Mouse (Mus musculus) CH12.LX (cell line): Measurements from ENCODE around the gene Cdc42bpa. TPM values are rescaled to one million over a fixed set of nuclear protein-coding genes. Genes with fewer than 3 reads are reported as not detected.
A peak's percentile ranks its signal among the peaks of the same experiment; 100 is the strongest.

Experiments used
- DNase-seq: peaks from one replicate; pipeline ENCODE4 v3.0.0-alpha.2; 2013; ENCODE audit errors: extremely low read depth
- H3K27ac ChIP-seq: 2 replicates; pipeline ENCODE4 v1.5.1; 2012; ENCODE audit warnings: low read depth, mild to moderate bottlenecking, control low read depth, moderate library complexity; ENCODE audit not compliant: insufficient read depth
- H3K27me3 ChIP-seq: replicated peaks from 2 replicates; pipeline ENCODE3; 2012; ENCODE audit warnings: inconsistent platforms
- H3K36me3 ChIP-seq, 2 experiments: replicated peaks in 1 of 2; 2 replicates each; pipeline versions ENCODE3 to v1.6.1; 2012; ENCODE audit warnings: inconsistent platforms in 1 of 2, low read length in 1 of 2, mild to moderate bottlenecking in 1 of 2, mixed read lengths in 1 of 2, moderate library complexity in 1 of 2; ENCODE audit not compliant: control insufficient read depth in 1 of 2, insufficient read depth in 1 of 2
- H3K4me1 ChIP-seq, 2 experiments: 2 replicates each; pipeline ENCODE4 v1.6.1; 2012; ENCODE audit warnings: inconsistent platforms in 1 of 2, moderate library complexity in 1 of 2; ENCODE audit not compliant: insufficient read depth in 2 of 2, control insufficient read depth in 1 of 2
- H3K4me2 ChIP-seq: 2 replicates; pipeline ENCODE4 v1.6.1; 2012; ENCODE audit warnings: low read depth, mild to moderate bottlenecking, control low read depth; ENCODE audit not compliant: poor library complexity, insufficient read depth, severe bottlenecking
- H3K4me3 ChIP-seq, 3 experiments: fragments of 150-350 bp in 1 of 3; sonication (generic) in 1 of 3; replicated peaks in 1 of 3; 2 replicates each; pipeline versions ENCODE3 to v1.5.1; 2011 to 2012; ENCODE audit warnings: low read depth in 2 of 3, low read length in 2 of 3, mild to moderate bottlenecking in 2 of 3, moderate library complexity in 2 of 3, control low read depth in 1 of 3, improper control_type of control experiment in 1 of 3, inconsistent platforms in 1 of 3, mixed read lengths in 1 of 3; ENCODE audit not compliant: poor library complexity in 1 of 3
- H3K79me2 ChIP-seq: replicated peaks from 2 replicates; pipeline ENCODE4 v1.6.1; 2012; ENCODE audit warnings: mild to moderate bottlenecking, moderate library complexity; ENCODE audit not compliant: control insufficient read depth, poor library complexity, insufficient read depth, severe bottlenecking; ENCODE audit errors: extremely low read depth
- H3K9ac ChIP-seq: 2 replicates; pipeline ENCODE4 v1.6.1; 2012; ENCODE audit warnings: low read depth, mild to moderate bottlenecking, control low read depth, moderate library complexity; ENCODE audit not compliant: insufficient read depth
- H3K9me3 ChIP-seq: replicated peaks from 2 replicates; pipeline ENCODE3; 2012; ENCODE audit warnings: low read length, inconsistent platforms, mixed read lengths
- BHLHE40 ChIP-seq: IDR thresholded peaks from 2 replicates; pipeline ENCODE4 v1.6.1; 2011; ENCODE audit warnings: mild to moderate bottlenecking, low read depth, low read length, improper control_type of control experiment
- CHD1 ChIP-seq: IDR thresholded peaks from 2 replicates; pipeline ENCODE4 v1.6.1; 2012; ENCODE audit warnings: low read depth, low read length, improper control_type of control experiment, inconsistent platforms
- CHD2 ChIP-seq: IDR thresholded peaks from 2 replicates; pipeline ENCODE4 v1.6.1; 2011; ENCODE audit warnings: low read length, improper control_type of control experiment
- CTCF ChIP-seq, 2 experiments: IDR thresholded peaks in 1 of 2; conservative IDR thresholded peaks in 1 of 2; 2 replicates each; pipeline ENCODE4 v1.5.1; 2011 to 2012; ENCODE audit warnings: low read depth in 2 of 2, low read length in 2 of 2, improper control_type of control experiment in 1 of 2, inconsistent platforms in 1 of 2, mild to moderate bottlenecking in 1 of 2, moderate library complexity in 1 of 2
- ELF1 ChIP-seq: IDR thresholded peaks from 2 replicates; pipeline ENCODE4 v1.6.1; 2014; ENCODE audit warnings: low read depth, mild to moderate bottlenecking, inconsistent platforms, low read length, improper control_type of control experiment
- ETS1 ChIP-seq: conservative IDR thresholded peaks from 2 replicates; pipeline ENCODE4 v1.6.1; 2012; ENCODE audit warnings: low read depth, mild to moderate bottlenecking, inconsistent platforms, low read length, improper control_type of control experiment, moderate library complexity
- GABPA ChIP-seq: IDR thresholded peaks from 2 replicates; pipeline ENCODE4 v1.6.1; 2012; ENCODE audit warnings: low read depth, low read length, improper control_type of control experiment, inconsistent platforms; ENCODE audit not compliant: insufficient replicate concordance
- HCFC1 ChIP-seq: IDR thresholded peaks from 2 replicates; pipeline ENCODE4 v1.6.1; 2012; ENCODE audit warnings: low read depth, mild to moderate bottlenecking, inconsistent platforms, low read length, improper control_type of control experiment
- IRF4 ChIP-seq: IDR thresholded peaks from 2 replicates; pipeline ENCODE4 v1.6.1; 2014; ENCODE audit warnings: low read depth, mild to moderate bottlenecking, inconsistent platforms, low read length, improper control_type of control experiment
- JUN ChIP-seq: IDR thresholded peaks from 2 replicates; pipeline ENCODE4 v1.6.1; 2011; ENCODE audit warnings: low read depth, mild to moderate bottlenecking, low read length, improper control_type of control experiment, moderate library complexity; ENCODE audit not compliant: insufficient read depth
- JUND ChIP-seq: conservative IDR thresholded peaks from 2 replicates; pipeline ENCODE4 v1.6.1; 2011; ENCODE audit warnings: low read depth, low read length, improper control_type of control experiment
- MAFK ChIP-seq: IDR thresholded peaks from 2 replicates; pipeline ENCODE4 v1.6.1; 2011; ENCODE audit warnings: low read length, improper control_type of control experiment; ENCODE audit not compliant: insufficient replicate concordance
- MAX ChIP-seq: IDR thresholded peaks from 2 replicates; pipeline ENCODE4 v1.6.1; 2011; ENCODE audit warnings: low read length, improper control_type of control experiment
- MAZ ChIP-seq: IDR thresholded peaks from 2 replicates; pipeline ENCODE4 v1.6.1; 2012; ENCODE audit warnings: low read depth, mild to moderate bottlenecking, inconsistent platforms, low read length, improper control_type of control experiment, moderate library complexity
- MEF2A ChIP-seq: IDR thresholded peaks from 2 replicates; pipeline ENCODE4 v1.6.1; 2014; ENCODE audit warnings: low read depth, mild to moderate bottlenecking, inconsistent platforms, low read length, improper control_type of control experiment, borderline replicate concordance
- MXI1 ChIP-seq: IDR thresholded peaks from 2 replicates; pipeline ENCODE4 v1.6.1; 2011; ENCODE audit warnings: mild to moderate bottlenecking, low read depth, low read length, improper control_type of control experiment
- MYC ChIP-seq: IDR thresholded peaks from 2 replicates; pipeline ENCODE4 v1.6.1; 2011; ENCODE audit warnings: low read depth, mild to moderate bottlenecking, improper control_type of control experiment, low read length
- NELFE ChIP-seq: IDR thresholded peaks from 2 replicates; pipeline ENCODE4 v1.6.1; 2011; ENCODE audit warnings: low read depth, low read length, improper control_type of control experiment
- NRF1 ChIP-seq: IDR thresholded peaks from 2 replicates; pipeline ENCODE4 v1.6.1; 2014; ENCODE audit warnings: low read depth, mild to moderate bottlenecking, inconsistent platforms, low read length, improper control_type of control experiment, moderate library complexity
- PAX5 ChIP-seq: IDR thresholded peaks from 2 replicates; pipeline ENCODE4 v1.6.1; 2012; ENCODE audit warnings: low read length, inconsistent platforms, mixed read lengths
- POLR2AphosphoS2 ChIP-seq: IDR thresholded peaks from 2 replicates; pipeline ENCODE4 v1.6.1; 2011; ENCODE audit warnings: low read depth, low read length, improper control_type of control experiment
- RAD21 ChIP-seq: IDR thresholded peaks from 2 replicates; pipeline ENCODE4 v1.6.1; 2011; ENCODE audit warnings: low read depth, mild to moderate bottlenecking, low read length, improper control_type of control experiment, moderate library complexity
- RCOR1 ChIP-seq: conservative IDR thresholded peaks from 2 replicates; pipeline ENCODE4 v1.6.1; 2012; ENCODE audit warnings: low read depth, mild to moderate bottlenecking, inconsistent platforms, low read length, improper control_type of control experiment
- SIN3A ChIP-seq: IDR thresholded peaks from 2 replicates; pipeline ENCODE4 v1.6.1; 2012; ENCODE audit warnings: low read length, improper control_type of control experiment, inconsistent platforms
- SMC3 ChIP-seq: IDR thresholded peaks from 2 replicates; pipeline ENCODE4 v1.6.1; 2011; ENCODE audit warnings: low read depth, low read length, improper control_type of control experiment
- TBP ChIP-seq: conservative IDR thresholded peaks from 2 replicates; pipeline ENCODE4 v1.6.1; 2011; ENCODE audit warnings: low read depth, low read length, improper control_type of control experiment
- TCF12 ChIP-seq: IDR thresholded peaks from 2 replicates; pipeline ENCODE4 v1.6.1; 2014; ENCODE audit warnings: low read depth, mild to moderate bottlenecking, inconsistent platforms, low read length, improper control_type of control experiment
- USF1 ChIP-seq: IDR thresholded peaks from 2 replicates; pipeline ENCODE4 v1.6.1; 2014; ENCODE audit warnings: low read depth, mild to moderate bottlenecking, inconsistent platforms, low read length, improper control_type of control experiment
- USF2 ChIP-seq: conservative IDR thresholded peaks from 2 replicates; pipeline ENCODE4 v1.6.1; 2011; ENCODE audit warnings: low read depth, low read length, improper control_type of control experiment
- ZC3H11A ChIP-seq: IDR thresholded peaks from 2 replicates; pipeline ENCODE4 v1.6.1; 2012; ENCODE audit warnings: low read depth, mild to moderate bottlenecking, inconsistent platforms, low read length, improper control_type of control experiment
- ZKSCAN1 ChIP-seq: IDR thresholded peaks from 2 replicates; pipeline ENCODE4 v1.6.1; 2012; ENCODE audit warnings: low read depth, inconsistent platforms, low read length, improper control_type of control experiment, borderline replicate concordance
- ZMIZ1 ChIP-seq: IDR thresholded peaks from 2 replicates; pipeline ENCODE4 v1.6.1; 2012; ENCODE audit warnings: low read depth, mild to moderate bottlenecking, inconsistent platforms, low read length, improper control_type of control experiment
- ZNF384 ChIP-seq: IDR thresholded peaks from 2 replicates; pipeline ENCODE4 v1.6.1; 2012; ENCODE audit warnings: low read depth, low read length, improper control_type of control experiment, inconsistent platforms
- dilution Hi-C: fragments of 300-500 bp; cut with MboI; formaldehyde crosslinking; loops from 2 replicates; pipeline ENCODE4 v1.14.3; 2020; ENCODE audit warnings: low sequenced_read_pairs; ENCODE audit not compliant: extremely low pct_unique_long_range_greater_than_20kb, extremely low pct_ligation_motif_present
- in situ Hi-C: fragments of 300-500 bp; cut with MboI; formaldehyde crosslinking; loops from 3 replicates; pipeline ENCODE4 v1.14.3; 2019; ENCODE audit warnings: low sequenced_read_pairs, low pct_ligation_motif_present, low pct_unique_long_range_greater_than_20kb, mixed read lengths
- polyA plus RNA-seq: library from polyadenylated mRNA; unstranded; fragments of >175 nt; gene quantifications from 2 replicates; pipeline ENCODE4 v1.2.1, GENCODE M21; 2012; ENCODE audit warnings: low read depth; ENCODE audit not compliant: insufficient read length
- total RNA-seq, 2 experiments: library from RNA; depleted of rRNA; stranded (reverse); fragments of 300-350 nt in 1 of 2; fragments of >200 nt in 1 of 2; gene quantifications; 2 replicates each; pipeline ENCODE4 v1.2.3; 2012 to 2014

The Cdc42bpa gene
- total and polyA plus RNA-seq, 3 experiments: 5.3 to 9.0 (median 5.6) TPM

DNA sequence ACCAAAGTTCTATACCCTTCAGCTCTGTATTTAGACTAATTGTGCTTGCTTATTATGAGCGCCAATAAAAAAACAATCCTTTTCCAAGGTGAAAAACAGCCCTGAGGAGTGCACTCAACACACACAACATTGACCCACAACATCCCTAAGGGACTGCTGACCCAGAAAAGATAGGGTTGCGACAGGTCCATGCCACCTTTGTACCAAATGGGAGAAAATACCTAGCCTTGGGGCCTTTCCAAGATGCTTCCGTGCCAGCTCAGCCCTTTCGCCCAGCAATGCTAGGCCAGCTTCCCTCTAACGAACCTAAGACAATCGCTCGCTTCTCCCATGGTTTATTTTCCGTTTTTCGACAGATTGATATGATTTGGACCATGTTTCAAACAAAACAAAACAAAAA lies 236.2 kb downstream of the Cdc42bpa start:
- peak overlapping the region in 1 of 3 experiments; percentile 78 for H3K4me3 ChIP-seq
- H3K4me2 ChIP-seq: peak overlapping the region; percentile 70
- H3K4me1 ChIP-seq: peaks cover 7 to 45% of the 10 kb centered on the region in 2 experiments; a peak in 3 of 4 replicates
- no peaks in the 10 kb centered on the region for H3K9me3 ChIP-seq
- in situ Hi-C loops: no loop called here
- dilution Hi-C loops: no loop called here
- H3K36me3 ChIP-seq: peaks cover 0 to 4% of the 10 kb centered on the region in 2 experiments
- peak overlapping the region; percentile 71 for H3K27ac ChIP-seq
- DNase-seq: no peak
- H3K9ac ChIP-seq: peak overlapping the region; percentile 29; the same call in 1 of the 2 replicates
- no peaks in the 10 kb centered on the region for H3K27me3 ChIP-seq
- no peak for TF ChIP-seq MAFK
- no peak for TF ChIP-seq MAZ
- TF ChIP-seq PAX5: no peak
- no peak for TF ChIP-seq IRF4
- no peak for TF ChIP-seq RCOR1
- no peak for TF ChIP-seq MYC
- TF ChIP-seq USF1: no peak
- TF ChIP-seq MAX: no peak
- TF ChIP-seq ZC3H11A: no peak
- no peak for TF ChIP-seq JUND
- TF ChIP-seq HCFC1: no peak
- TF ChIP-seq MXI1: no peak
- TF ChIP-seq, all 38 proteins: peak for 0
- peaks cover 38% of the 10 kb centered on the region for H3K79me2 ChIP-seq

DNA sequence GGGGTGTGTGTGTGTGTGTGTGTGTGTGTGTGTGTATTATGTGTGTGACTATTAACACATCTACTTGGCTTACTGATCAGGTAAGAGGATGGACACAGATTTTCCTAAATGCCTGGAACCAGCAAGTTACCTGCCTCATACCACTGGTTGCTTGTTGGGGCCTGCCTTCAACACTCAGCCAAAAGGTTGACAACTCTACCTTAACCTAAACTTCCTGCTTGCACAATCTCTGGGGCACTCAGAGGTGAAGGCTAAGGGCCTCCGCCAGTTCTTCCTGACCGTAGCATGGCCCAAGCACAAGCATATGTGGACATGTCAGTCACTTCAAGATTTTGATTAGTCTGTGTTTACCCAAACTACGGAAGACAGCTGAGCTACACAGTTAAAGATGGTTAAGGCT lies 237.7 kb downstream of the Cdc42bpa start:
- Histone ChIP-seq H3K4me2 (peak overlapping the region; percentile 72; the same call in 1 of the 2 replicates), H3K4me1 (peaks cover 7 to 49% of the 10 kb centered on the region in 2 experiments; a peak in 3 of 4 replicates), H3K9me3 (no peaks in the 10 kb centered on the region), H3K9ac (peak overlapping the region; percentile 91), H3K79me2 (peaks cover 24% of the 10 kb centered on the region), H3K36me3 (peaks cover 0 to 2% of the 10 kb centered on the region in 2 experiments), H3K27ac (peak overlapping the region; percentile 99), H3K4me3 (peak overlapping the region in 2 of 3 experiments; percentile 32 to 33), H3K27me3 (no peaks in the 10 kb centered on the region)
- DNase-seq: no peak
- dilution Hi-C loops (no loop called here), in situ Hi-C loops (no loop called here)
- no peak for TF ChIP-seq MEF2A
- no peak for TF ChIP-seq ZNF384
- TF ChIP-seq CTCF (conservative IDR thresholded peaks at IDR 0.05 in 1 of 2, IDR thresholded peaks at IDR 0.05 in 1 of 2; ENCODE audit: low read depth in 2 of 2, low read length in 2 of 2): no peak
- no peak for TF ChIP-seq NELFE
- peak; percentile 48; the same call in 1 of the 2 replicates for TF ChIP-seq SIN3A
- no peak for TF ChIP-seq BHLHE40
- TF ChIP-seq ZMIZ1: no peak
- TF ChIP-seq TCF12: no peak
- no peak for TF ChIP-seq JUN
- TF ChIP-seq TBP: no peak
- TF ChIP-seq ZC3H11A: no peak
- no peak for TF ChIP-seq CHD2
- no peak for TF ChIP-seq MYC
- no peak for TF ChIP-seq HCFC1
- TF ChIP-seq ELF1: peak; percentile 46; the same call in 1 of the 2 replicates
- TF ChIP-seq GABPA: no peak
- TF ChIP-seq PAX5: no peak
- TF ChIP-seq CHD1: peak; percentile 93
- TF ChIP-seq ETS1: 0 out of 2 replicates have a peak, but pooled peaks have one; percentile 22
- no peak for TF ChIP-seq IRF4
- no peak for TF ChIP-seq USF2
- no peak for TF ChIP-seq RAD21
- no peak for TF ChIP-seq SMC3
- no peak for TF ChIP-seq POLR2AphosphoS2
- no peak for TF ChIP-seq JUND
- no peak for TF ChIP-seq NRF1
- no peak for TF ChIP-seq ZKSCAN1
